Mouse (Mus musculus) embryonic fibroblast, embryonic 13.5 days (primary cell): ENCODE measurements around the gene Engase. TPM values are rescaled to one million over a fixed set of nuclear protein-coding genes. Genes with fewer than 3 reads are reported as not detected.

Experiments
- H3K27ac ChIP-seq: 2 replicates; pipeline ENCODE4 v1.5.1; 2012; ENCODE audit warnings: low read length, control low read depth, inconsistent platforms; ENCODE audit not compliant: insufficient read depth
- H3K4me1 ChIP-seq: 2 replicates; pipeline ENCODE4 v1.6.1; 2011; ENCODE audit warnings: low read length; ENCODE audit not compliant: control insufficient read depth, insufficient read depth
- H3K4me3 ChIP-seq: 2 replicates; pipeline ENCODE4 v1.5.1; 2011; ENCODE audit warnings: mild to moderate bottlenecking, control low read depth, low read length; ENCODE audit not compliant: insufficient read depth
- CTCF ChIP-seq: IDR thresholded peaks from 2 replicates; pipeline ENCODE4 v1.5.1; 2011; ENCODE audit warnings: mild to moderate bottlenecking, control low read depth, low read length, moderate library complexity, borderline replicate concordance; ENCODE audit not compliant: insufficient read depth
- POLR2A ChIP-seq: IDR thresholded peaks from 2 replicates; pipeline ENCODE4 v1.6.1; 2011; ENCODE audit warnings: low read depth, mild to moderate bottlenecking, control low read depth, low read length, moderate library complexity
- polyA plus RNA-seq: library from polyadenylated mRNA; stranded (reverse); fragments of >200 nt; gene quantifications from 2 replicates; pipeline ENCODE4 v1.2.4, GENCODE M21; 2011; ENCODE audit warnings: low read depth; ENCODE audit not compliant: missing spikeins, insufficient read length

Gene Engase
- polyA plus RNA-seq, 1 experiment = 3.5 TPM

DNA sequence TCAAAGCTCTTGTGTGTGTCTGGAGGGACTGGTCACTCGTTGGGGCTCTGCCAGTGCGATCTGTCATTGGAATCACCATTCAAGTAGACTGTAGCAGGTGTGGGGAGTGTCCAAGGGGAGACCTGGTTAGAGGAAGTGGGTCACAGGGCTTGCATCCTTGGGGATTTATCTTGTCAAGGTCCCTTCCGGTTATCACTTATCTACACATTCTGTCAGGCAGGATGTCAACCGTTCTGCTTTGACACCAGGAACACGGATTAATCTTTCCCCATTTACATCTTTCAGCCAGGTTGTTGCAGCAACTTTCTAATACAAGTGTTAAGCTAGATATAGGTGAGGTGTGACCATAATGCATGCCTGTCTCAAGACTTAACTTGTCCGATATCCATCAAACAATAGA, 20.8 kb upstream of the Engase start:
- Histone ChIP-seq H3K27ac (no peak overlapping the region), H3K4me3 (no peak overlapping the region)
- TF ChIP-seq POLR2A (no peak), CTCF (no peak)

DNA sequence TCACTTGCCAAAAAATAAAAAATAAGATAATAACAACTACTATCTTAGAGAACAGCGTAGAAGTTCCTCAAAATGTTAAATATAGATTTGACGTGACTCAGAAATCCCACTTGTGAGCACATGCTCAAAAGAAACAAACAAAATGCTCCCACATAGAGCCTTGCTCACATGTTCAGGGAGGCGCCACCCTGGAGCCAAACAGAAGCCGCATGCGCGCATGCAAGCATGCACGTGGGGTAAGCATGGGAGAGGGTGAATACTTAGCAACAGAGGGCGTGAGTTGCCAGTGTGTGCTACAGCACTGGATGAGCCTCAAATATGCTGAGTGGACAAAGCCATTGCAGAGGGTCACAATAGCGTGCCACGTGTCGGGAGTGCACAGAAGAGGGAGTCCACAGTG, 19.7 kb upstream of the Engase start:
- no peaks in the 10 kb centered on the region for H3K4me1 ChIP-seq
- H3K27ac ChIP-seq = no peak overlapping the region
- TF ChIP-seq CTCF = no peak
- TF ChIP-seq POLR2A = no peak
- H3K4me3 ChIP-seq = no peak overlapping the region

More for the DNA sequence above, 20.8 kb upstream of the Engase start:
- H3K4me1 ChIP-seq = no peaks in the 10 kb centered on the region

DNA sequence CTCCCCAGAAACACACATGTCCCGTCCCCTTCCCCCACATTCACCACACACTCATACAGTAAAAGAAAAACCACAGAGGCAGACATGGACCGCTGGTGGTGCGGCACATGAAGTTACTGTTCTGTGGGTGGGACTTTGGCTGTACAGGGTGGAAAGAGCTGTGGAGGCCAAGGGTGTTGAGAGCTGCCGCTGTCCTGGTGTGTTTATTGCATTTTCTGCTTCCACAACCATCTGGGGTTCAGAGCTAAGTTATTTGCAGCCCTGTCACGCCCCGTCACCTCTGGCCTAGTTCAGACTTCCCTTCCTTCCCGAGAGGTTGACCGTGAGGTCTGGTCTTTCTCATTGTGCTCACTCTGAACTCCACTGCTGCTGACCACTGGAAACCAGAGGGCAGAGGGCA, 17.6 kb upstream of the Engase start:
- Histone ChIP-seq H3K4me1 (no peaks in the 10 kb centered on the region), H3K4me3 (no peak overlapping the region), H3K27ac (no peak overlapping the region)
- TF ChIP-seq POLR2A = no peak
- TF ChIP-seq CTCF = no peak

DNA sequence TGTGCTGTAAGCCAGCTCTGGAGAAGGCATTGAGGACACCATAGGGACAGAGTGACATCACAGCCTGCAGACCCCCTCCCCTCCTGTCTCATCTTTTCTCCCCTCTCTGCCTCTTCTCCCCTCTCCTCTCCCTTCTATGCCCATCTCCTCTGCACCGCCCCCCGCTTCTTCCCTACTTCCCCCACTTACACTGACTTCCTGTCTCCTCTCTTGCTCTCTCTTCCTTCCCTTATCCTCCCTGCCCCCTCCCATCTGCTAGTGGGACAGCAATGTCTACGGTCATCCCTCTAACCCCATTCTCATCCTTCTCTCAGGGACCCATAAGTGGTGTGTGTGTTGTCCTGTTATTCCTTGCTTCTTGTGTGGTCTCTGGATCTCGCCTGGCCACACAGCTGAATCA, 17.1 kb upstream of the Engase start:
- TF ChIP-seq CTCF (no peak), POLR2A (no peak)
- Histone ChIP-seq H3K27ac (no peak overlapping the region), H3K4me3 (no peak overlapping the region), H3K4me1 (no peaks in the 10 kb centered on the region)

DNA sequence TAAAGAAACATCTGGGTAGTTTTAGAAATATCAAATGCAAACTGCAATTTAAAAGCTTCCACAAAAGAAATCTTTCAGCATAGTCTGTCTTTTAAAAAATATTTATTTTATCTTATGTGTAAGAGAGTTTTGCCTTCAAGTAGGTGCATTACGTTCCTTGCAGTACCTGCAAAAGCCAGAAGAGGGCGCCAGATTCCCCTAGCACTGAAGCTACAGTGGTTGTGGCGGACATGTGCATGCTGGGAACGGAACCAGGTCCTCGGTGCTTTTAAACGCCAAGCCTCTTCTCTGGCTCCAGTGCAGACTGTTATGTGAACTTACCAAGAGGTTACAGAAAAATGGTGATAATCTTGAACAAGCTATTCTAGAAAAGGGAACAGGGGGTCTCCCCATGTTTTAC, 16.3 kb upstream of the Engase start:
- no peak overlapping the region for H3K27ac ChIP-seq
- H3K4me1 ChIP-seq = no peaks in the 10 kb centered on the region
- H3K4me3 ChIP-seq = no peak overlapping the region
- TF ChIP-seq CTCF (peak; percentile 53; the same call in 1 of the 2 replicates), POLR2A (no peak)

DNA sequence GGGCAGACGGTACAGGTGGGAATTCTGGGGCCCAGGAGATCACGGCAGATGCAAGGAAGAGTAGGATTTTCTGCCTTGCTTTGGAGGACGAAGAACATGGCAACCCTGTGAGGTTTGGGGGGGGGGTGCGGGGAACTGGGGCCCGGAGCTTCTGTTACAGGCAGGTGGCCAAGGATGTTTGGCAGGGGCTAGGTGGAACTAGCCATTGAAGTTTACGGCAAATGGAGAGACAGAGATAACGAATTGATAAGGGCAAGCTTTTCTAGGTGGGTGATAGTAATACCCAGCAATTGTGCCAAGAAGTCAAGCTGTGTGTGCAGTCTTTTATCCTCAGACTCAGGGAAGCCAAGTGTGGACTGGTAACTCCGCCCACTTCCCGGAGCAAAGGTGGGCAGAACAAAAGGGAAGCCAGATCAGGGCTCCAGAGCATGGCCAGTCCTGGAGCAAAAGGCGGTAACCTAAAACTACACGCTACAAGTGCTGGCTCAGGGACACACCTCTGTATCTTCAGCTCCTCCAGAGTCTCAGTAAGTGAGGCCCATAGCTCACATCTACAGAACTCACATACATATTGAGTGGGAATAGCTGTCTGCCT, 9.1 kb upstream of the Engase start:
- TF ChIP-seq CTCF (no peak), POLR2A (no peak)
- H3K4me1 ChIP-seq = no peaks in the 10 kb centered on the region
- H3K4me3 ChIP-seq = no peak overlapping the region
- no peak overlapping the region for H3K27ac ChIP-seq

DNA sequence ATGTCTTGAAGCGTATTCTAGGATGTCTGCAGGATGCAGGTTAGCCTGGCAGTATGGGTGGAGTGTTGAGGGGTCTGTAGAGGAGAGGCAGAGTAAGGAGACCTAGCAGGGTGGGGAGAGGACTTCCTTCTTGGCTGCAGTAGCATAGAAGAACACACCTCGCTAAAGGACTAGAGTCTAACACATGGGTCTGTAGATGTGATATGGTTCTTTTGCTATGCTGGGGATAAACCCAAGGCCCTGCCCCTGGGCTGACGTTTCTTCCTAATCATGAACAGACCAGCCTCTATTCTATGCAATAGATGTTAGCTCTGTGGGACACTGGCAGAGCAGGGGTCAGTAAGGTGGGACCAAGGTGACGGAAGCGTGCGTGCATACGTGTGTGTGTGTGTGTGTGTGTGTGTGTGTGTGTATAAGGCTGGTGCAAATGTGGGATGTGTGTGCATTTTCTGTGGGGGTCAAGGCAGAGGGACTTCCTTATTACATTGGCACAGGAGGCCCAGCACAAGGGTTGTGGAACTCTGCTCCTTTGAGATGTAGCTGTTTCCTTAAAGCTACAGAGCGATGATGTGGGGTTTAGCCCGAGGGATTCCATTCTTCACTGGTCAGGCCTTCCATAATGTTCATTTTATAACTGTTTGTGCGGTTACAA, 7.0 kb upstream of the Engase start:
- H3K27ac ChIP-seq = no peak overlapping the region
- no peak overlapping the region for H3K4me3 ChIP-seq
- no peaks in the 10 kb centered on the region for H3K4me1 ChIP-seq
- TF ChIP-seq CTCF = no peak
- no peak for TF ChIP-seq POLR2A

DNA sequence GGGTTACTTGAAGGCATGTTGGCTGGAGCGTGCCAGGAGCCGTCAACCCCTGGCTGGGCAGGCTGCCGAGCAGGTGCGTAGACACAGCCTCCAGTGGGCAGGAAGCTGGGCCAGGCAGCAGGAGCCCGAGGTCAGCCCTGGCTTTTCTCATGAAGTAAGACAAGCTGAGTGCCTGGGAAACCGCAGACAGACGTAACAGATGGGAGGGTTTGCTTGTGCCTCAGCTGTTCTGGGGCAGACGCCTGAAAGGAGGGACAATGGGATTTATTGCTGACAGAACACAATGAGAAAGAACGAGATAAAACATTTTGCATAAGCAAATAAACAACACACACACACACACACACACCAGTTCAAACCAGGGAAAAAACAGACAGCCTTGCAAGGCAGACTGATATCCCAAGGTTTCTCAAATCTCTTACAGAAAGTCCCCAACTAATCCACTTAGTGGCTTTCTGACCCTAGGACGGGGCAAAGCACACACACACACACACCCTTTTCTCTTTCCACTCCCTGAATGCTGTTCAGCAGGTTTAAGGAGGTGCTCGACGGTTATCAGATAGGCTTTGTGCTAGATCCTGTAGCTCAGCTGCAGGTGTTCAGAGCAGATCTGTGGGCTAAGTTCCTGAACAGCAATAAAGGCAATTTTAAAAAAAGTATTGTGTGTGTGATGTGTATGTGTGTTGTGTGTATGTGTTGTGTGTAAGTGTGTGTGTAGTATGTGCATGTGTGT, 6.2 kb upstream of the Engase start:
- H3K4me1 ChIP-seq = no peaks in the 10 kb centered on the region
- no peak overlapping the region for H3K4me3 ChIP-seq
- TF ChIP-seq POLR2A (no peak), CTCF (no peak)
- H3K27ac ChIP-seq = no peak overlapping the region

DNA sequence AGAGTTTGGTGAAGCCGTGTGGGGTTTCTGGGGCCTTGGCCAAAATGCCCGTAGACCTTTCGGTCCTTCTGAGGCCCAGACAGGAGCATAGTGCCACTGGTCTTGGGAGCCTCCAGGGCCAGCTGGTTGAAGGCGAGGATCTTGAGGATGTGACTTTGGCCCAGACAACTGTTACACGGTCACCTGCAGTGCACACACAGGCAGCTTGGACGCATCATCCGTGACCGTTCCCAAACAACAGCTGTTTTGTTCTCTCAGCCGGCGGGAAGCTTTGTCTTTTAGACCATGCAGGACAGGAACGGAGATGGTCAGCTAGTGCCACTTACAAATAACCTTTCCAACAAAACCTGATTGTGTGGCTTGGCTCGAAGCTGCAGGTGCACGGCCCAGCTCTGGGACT, 5.0 kb upstream of the Engase start:
- H3K4me1 ChIP-seq = no peaks in the 10 kb centered on the region
- H3K27ac ChIP-seq = no peak overlapping the region
- H3K4me3 ChIP-seq = no peak overlapping the region
- no peak for TF ChIP-seq POLR2A
- no peak for TF ChIP-seq CTCF

DNA sequence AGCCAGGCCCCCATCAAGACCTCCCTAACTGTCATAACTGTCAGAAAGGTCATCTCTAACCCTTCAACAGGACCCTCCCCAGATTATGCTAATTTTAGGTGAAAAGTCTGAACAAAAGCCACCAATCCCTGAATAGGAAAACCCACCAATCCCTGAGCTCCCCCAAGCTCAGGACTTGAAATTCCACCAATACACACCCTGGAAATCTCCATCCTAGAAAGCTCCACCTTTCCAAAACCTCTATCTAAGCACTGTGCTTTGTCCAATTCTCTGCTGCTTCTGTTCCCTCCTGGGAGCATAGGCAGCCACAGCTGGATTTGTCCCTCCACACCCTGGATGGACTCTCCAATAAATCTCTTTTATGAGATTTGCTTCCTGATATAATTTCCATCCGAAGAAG, 3.5 kb upstream of the Engase start:
- Histone ChIP-seq H3K4me3 (no peak overlapping the region), H3K4me1 (no peaks in the 10 kb centered on the region), H3K27ac (no peak overlapping the region)
- no peak for TF ChIP-seq POLR2A
- no peak for TF ChIP-seq CTCF
